Mouse (Mus musculus) hindbrain, embryonic 15.5 days (tissue): ENCODE results near the gene Robo2. TPM values are rescaled to one million over a fixed set of nuclear protein-coding genes. Genes with fewer than 3 reads are reported as not detected.

Experiments used
- ATAC-seq: fragments of 200-750 bp; cut with Nextera tagmentation; 2 replicates; pipeline ENCODE4 v1.8.0; 2017; ENCODE audit warnings: low read depth, moderate number of reproducible peaks, moderate TSS enrichment; ENCODE audit not compliant: low FRiP score
- H3K27ac ChIP-seq: fragments of 300-500 bp; sonication (generic); replicated peaks from 2 replicates; pipeline ENCODE4 v1.5.1; 2015; ENCODE audit warnings: mild to moderate bottlenecking, inconsistent platforms
- H3K27me3 ChIP-seq: fragments of 300-500 bp; sonication (generic); 2 replicates; pipeline ENCODE4 v1.6.1; 2015; ENCODE audit warnings: control low read depth, inconsistent platforms
- H3K36me3 ChIP-seq: fragments of 300-500 bp; sonication (generic); 2 replicates; pipeline ENCODE4 v1.6.1; 2015; ENCODE audit warnings: control low read depth, inconsistent platforms
- H3K4me1 ChIP-seq: fragments of 300-500 bp; sonication (generic); replicated peaks from 2 replicates; pipeline ENCODE4 v1.6.1; 2015; ENCODE audit warnings: control low read depth, inconsistent platforms
- H3K4me2 ChIP-seq: fragments of 300-500 bp; sonication (generic); 2 replicates; pipeline ENCODE4 v1.6.1; 2015; ENCODE audit warnings: moderate library complexity, mild to moderate bottlenecking, inconsistent platforms
- H3K4me3 ChIP-seq: fragments of 300-500 bp; sonication (generic); 2 replicates; pipeline ENCODE4 v1.5.1; 2015; ENCODE audit warnings: mild to moderate bottlenecking, inconsistent platforms
- H3K9ac ChIP-seq: fragments of 300-500 bp; sonication (generic); 2 replicates; pipeline ENCODE4 v1.6.1; 2015; ENCODE audit warnings: inconsistent platforms
- H3K9me3 ChIP-seq: fragments of 300-500 bp; sonication (generic); 2 replicates; pipeline ENCODE4 v1.6.1; 2016; ENCODE audit warnings: control low read depth, inconsistent platforms
- WGBS: fragments of 180-500 bp; shearing (Covaris S2); methylation state at CpG from one replicate; pipeline ENCODE4 v1.1.7; 2015; 5-methylcytosine and 5-hydroxymethylcytosine counted together
- polyA plus RNA-seq: library from polyadenylated mRNA; unstranded; fragments of >200 nt; fragmentation: Nextera tagmentation; extraction: Ambion mirVana; gene quantifications from 2 replicates; pipeline ENCODE4 v1.2.1, GENCODE M21; 2015

Robo2 gene
- polyA plus RNA-seq, 1 experiment from 2014 or later: 81.3 TPM

DNA sequence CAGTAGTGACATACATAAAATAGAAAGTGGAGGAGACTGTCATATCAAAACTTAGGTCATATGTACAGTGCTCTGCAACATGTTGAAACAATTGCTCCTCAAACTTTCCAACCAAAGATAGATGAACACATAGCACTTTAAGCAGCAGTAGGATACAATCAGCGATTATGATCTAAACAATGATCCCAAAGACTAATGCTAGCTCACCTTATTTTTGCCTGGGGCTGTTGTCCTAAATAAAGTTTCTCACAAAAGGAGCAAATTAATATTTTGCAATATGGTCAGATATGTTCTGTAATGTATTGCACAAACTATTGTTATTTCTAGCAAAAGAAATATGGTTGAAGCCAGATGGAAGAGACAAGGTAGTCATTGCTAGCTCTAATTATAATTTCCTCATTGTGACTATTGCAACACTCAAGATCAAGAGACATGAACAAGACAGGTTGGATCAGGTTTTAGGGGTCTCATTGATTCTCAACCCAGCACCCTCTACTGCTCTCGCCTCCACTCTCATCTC, 174.2 kb downstream of the Robo2 start:
- whole genome bisulfite sequencing: 97% methylated on average over 2 of the region's 2 CpGs
- H3K4me2 ChIP-seq: no peak overlapping the region
- H3K27me3 ChIP-seq: no peaks in the 10 kb centered on the region
- H3K36me3 ChIP-seq: no peaks in the 10 kb centered on the region
- no peak overlapping the region for H3K27ac ChIP-seq
- H3K4me3 ChIP-seq: no peak overlapping the region
- H3K9me3 ChIP-seq: no peaks in the 10 kb centered on the region
- no peak overlapping the region for H3K9ac ChIP-seq
- H3K4me1 ChIP-seq: 0 out of 2 replicates have a peak, but pooled peaks cover 7% of the 10 kb centered on the region
- no peak for ATAC-seq

DNA sequence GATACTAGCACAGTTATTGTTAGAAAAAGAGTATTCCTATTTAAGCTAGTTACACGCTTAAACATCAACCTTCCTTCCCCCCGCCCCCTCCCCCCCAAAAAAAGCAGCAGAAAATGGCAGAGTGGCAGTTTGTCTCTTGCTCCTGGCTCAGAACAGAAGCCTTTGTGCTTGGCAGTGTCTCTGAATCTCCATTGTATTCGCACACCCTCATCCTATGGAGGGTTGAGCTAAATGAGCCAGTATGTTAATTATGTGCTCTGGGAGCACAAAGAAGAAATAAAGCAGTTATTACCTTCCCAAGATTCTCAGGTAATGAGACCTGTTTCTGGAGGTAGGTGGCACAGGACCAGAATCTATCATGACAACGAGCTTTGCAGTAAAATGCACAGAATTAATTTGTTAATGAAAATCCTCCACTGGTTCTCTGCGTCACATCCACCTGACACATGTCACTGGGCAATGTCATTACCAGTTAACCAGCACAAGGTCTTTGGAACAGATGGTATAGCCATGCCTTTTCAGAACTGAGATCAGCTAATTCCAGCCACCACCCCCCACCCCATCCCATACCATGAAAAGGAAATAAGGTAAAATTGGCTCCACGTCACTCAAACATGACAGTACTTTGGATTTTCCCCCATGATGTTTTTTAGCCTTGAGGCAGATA, 177.1 kb downstream of the Robo2 start:
- Histone ChIP-seq H3K9ac (no peak overlapping the region), H3K4me3 (no peak overlapping the region), H3K4me2 (no peak overlapping the region), H3K27me3 (no peaks in the 10 kb centered on the region), H3K27ac (peak overlapping the region; percentile 62), H3K9me3 (no peaks in the 10 kb centered on the region), H3K36me3 (no peaks in the 10 kb centered on the region), H3K4me1 (0 out of 2 replicates have a peak, but pooled peaks cover 7% of the 10 kb centered on the region)
- ATAC-seq: peak; percentile 82
- WGBS: 47% methylated on average over 6 of the region's 6 CpGs

DNA sequence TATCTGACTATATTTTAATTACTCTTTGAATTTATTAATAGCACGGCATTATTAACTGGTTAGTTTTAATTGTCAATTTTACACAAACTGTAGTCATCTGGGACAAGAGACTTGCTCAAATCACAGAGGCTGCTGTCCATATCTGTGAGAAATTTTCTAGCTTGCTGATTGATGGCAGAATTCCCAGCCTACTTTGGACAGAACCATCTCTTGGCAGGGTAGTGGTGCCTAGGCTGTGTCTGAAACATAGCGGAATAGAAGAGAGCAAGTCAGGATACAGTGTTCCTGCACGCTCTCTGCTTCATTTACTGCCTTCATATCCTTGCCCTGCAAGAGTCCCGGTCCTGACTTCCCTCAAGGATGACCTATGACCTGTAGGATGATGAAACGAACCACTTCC, 178.0 kb downstream of the Robo2 start:
- Histone ChIP-seq H3K27me3 (no peaks in the 10 kb centered on the region), H3K9ac (no peak overlapping the region), H3K4me1 (0 out of 2 replicates have a peak, but pooled peaks cover 7% of the 10 kb centered on the region), H3K9me3 (no peaks in the 10 kb centered on the region), H3K36me3 (no peaks in the 10 kb centered on the region), H3K4me3 (no peak overlapping the region), H3K4me2 (no peak overlapping the region), H3K27ac (no peak overlapping the region)
- WGBS: 59% methylated on average over 5 of the region's 5 CpGs
- no peak for ATAC-seq

DNA sequence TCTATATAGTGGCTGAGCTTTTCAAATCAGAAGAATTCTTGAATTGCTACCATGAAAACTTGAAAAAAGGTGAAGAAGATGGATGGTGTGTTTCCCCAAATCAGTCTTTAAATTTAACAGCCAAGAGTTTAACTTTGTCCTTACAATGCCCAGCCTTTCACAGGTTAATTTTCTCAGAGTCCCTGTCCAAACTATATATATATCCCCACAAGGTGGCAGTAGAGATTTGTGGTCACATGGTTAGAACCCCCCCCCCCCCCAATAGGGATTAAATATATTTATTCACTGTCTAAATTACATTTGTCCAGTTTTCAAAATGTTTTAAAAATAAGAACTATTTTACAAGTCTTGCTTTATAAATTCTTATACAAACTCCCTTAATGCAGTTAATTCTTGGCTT, 184.3 kb downstream of the Robo2 start:
- H3K4me2 ChIP-seq: no peak overlapping the region
- H3K4me1 ChIP-seq: no peaks in the 10 kb centered on the region
- H3K27me3 ChIP-seq: no peaks in the 10 kb centered on the region
- no peak overlapping the region for H3K9ac ChIP-seq
- ATAC-seq: no peak
- H3K27ac ChIP-seq: no peak overlapping the region
- H3K9me3 ChIP-seq: no peaks in the 10 kb centered on the region
- H3K4me3 ChIP-seq: no peak overlapping the region
- H3K36me3 ChIP-seq: no peaks in the 10 kb centered on the region

DNA sequence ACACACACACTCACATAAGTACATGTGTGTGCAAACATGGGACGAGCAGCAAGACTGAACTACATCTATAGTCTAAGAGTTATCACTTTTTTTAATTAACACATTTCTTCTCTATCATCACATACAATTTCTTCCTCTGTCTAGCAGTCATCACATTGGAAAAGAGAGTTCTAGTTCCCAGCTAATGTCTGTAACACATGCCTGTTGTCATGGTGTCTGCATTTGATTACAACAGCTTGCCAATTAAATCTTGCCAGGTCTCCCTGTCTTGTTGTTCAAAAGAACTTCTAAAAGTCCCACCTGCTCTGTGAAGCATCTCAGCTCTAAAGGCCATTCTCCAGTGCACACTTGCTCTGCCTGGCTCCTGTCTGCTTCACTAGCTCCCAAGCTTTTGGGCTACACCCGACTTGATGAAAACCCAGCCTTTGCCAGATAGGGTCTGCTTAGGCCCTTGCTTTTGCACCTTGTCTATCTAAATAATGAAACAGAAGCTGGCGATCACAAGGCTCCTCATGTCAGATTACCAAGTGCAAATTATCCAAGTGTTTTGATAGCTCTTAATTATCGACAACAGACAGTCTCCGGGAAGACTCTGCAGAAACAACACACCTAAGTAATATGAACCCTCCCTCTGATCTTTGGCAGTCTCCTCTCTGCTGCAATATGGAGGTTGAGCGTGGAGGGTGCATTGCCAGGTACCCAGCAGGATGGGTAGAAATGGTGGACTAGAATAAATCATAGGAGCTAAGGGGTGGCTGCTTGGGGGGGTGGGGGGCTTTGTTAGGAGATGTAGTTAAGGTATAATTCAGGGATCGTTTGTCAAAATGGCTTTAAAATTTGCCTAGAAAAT, 186.0 kb downstream of the Robo2 start:
- Histone ChIP-seq H3K9me3 (no peaks in the 10 kb centered on the region), H3K9ac (no peak overlapping the region), H3K36me3 (no peaks in the 10 kb centered on the region), H3K4me2 (no peak overlapping the region), H3K4me3 (no peak overlapping the region), H3K4me1 (no peaks in the 10 kb centered on the region), H3K27ac (no peak overlapping the region), H3K27me3 (no peaks in the 10 kb centered on the region)
- 87% methylated on average over 7 of the region's 7 CpGs for WGBS
- ATAC-seq: no peak

DNA sequence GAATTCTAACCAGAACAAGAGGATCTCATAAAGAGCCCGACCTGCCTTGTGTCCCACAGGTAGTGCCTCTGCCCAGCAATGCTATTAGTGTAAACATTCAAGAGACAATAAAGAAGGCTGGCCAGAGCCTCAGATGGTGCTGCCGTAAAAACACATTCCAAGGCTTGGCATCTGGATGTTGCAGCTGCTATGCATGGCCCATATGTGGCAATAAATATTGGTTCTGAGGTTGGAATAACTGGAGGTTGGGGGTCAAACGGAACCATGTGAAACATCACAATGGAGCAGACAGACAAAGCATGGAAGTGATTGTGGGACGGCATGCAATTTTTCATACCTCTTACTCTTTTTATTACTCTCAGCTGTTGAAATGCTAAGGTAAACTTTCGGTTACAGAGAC, 189.1 kb downstream of the Robo2 start:
- Histone ChIP-seq H3K4me3 (no peak overlapping the region), H3K36me3 (no peaks in the 10 kb centered on the region), H3K9ac (no peak overlapping the region), H3K27me3 (no peaks in the 10 kb centered on the region), H3K27ac (no peak overlapping the region), H3K4me2 (no peak overlapping the region), H3K4me1 (no peaks in the 10 kb centered on the region), H3K9me3 (no peaks in the 10 kb centered on the region)
- WGBS: 69% methylated on average over 5 of the region's 5 CpGs
- ATAC-seq: no peak

DNA sequence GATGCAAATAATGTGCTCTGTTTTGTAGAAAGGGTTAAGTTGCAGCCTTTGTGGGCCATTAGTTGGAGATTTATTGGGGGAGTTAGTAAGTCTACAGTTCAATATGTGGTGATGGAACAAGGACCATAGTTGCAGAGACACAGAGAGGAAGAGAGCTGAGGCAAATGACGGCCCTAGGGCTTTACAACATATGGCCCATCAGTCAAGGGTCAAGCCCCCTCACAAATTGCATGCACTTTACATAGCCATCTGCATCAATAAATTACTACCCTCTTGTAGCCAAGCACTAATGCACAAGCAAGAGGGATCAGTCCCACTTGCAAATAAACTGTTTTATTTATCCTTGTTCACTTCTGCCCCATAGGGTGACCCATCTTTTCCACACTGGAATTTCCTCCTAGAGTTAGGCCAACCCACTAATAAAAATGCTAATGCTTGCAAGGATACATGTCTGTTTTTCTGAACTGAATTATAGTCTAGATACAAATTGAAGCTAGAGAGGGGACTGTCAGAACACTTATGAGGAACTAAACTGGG, 194.7 kb downstream of the Robo2 start:
- H3K4me1 ChIP-seq: no peaks in the 10 kb centered on the region
- WGBS: 58% methylated on average over 1 of the region's 1 CpGs
- H3K4me3 ChIP-seq: no peak overlapping the region
- H3K9me3 ChIP-seq: no peaks in the 10 kb centered on the region
- no peak overlapping the region for H3K27ac ChIP-seq
- ATAC-seq: no peak
- H3K27me3 ChIP-seq: no peaks in the 10 kb centered on the region
- H3K9ac ChIP-seq: no peak overlapping the region
- H3K4me2 ChIP-seq: no peak overlapping the region
- H3K36me3 ChIP-seq: no peaks in the 10 kb centered on the region

DNA sequence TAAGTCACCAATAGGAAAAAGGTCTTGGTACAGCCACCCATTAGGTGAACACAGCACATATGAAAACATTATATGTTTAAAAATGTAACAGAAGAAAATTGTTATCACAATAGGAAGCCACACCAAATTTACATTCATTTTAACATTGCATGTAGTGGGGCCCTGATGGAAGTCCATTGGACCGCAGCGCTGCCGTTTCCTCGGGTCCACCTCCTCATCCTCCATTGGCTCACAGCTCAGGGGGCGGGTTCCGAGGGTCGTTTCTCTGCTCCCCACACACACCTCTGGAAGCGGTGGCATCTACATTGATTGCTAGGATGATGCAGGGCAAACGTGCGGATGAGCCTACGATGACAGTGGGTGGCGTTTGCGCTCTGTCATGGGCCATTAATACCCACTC, 195.8 kb downstream of the Robo2 start:
- Histone ChIP-seq H3K27me3 (no peaks in the 10 kb centered on the region), H3K36me3 (no peaks in the 10 kb centered on the region), H3K9me3 (no peaks in the 10 kb centered on the region), H3K4me1 (no peaks in the 10 kb centered on the region), H3K4me3 (no peak overlapping the region), H3K4me2 (no peak overlapping the region), H3K9ac (no peak overlapping the region), H3K27ac (no peak overlapping the region)
- no peak for ATAC-seq
- WGBS: 88% methylated on average over 13 of the region's 13 CpGs

DNA sequence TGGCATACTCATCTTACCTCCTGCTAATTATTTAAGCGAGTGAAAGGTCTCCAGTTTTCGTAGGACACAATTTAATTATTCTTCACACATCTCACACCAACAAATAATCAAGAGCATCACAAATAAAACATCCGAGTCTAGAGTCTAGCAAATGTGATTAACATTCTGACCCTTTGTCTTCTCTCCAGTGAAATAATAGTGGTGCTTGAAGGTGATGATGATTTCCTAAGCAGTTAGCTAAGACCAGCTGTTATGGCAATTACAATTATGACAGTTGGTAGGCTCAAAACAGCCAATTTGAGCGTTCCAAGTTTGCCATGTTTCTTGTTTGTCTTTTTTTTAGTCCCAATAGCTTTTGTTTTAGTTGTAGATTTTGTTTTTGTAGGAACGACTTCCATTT, 210.9 kb downstream of the Robo2 start:
- Histone ChIP-seq H3K9ac (no peak overlapping the region), H3K9me3 (no peaks in the 10 kb centered on the region), H3K27ac (no peak overlapping the region), H3K4me3 (no peak overlapping the region), H3K4me2 (no peak overlapping the region), H3K4me1 (no peaks in the 10 kb centered on the region), H3K36me3 (no peaks in the 10 kb centered on the region), H3K27me3 (no peaks in the 10 kb centered on the region)
- ATAC-seq: no peak
- 67% methylated on average over 5 of the region's 5 CpGs for WGBS

DNA sequence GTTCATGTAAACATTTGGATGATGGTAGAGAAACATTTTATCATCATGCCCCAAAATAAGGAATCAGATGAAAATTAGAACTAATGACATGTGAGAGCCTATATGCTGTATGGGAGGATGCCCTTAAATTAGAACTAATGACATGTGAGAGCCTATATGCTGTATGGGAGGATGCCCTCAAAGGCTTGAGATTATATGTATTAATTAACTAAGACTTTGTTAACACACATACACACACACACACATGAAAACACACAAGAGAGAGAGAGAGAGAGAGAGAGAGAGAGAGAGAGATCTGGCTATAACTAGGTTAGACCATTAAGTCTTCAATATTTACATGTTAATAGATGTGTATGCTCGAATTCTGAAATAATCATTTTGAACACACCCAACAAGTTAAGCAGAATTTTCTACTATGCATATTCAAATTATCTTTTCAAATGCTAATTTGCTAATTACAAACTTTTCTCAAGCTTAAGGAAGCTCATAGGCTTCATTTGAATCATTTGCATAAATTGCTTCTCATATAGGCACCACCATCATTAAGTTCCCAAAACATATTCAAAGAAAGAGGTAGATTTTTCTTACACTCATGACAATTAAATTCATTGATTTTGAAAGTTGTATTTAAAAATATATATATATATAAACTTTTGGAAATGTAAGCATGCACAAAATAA, 211.5 kb downstream of the Robo2 start:
- Histone ChIP-seq H3K9ac (no peak overlapping the region), H3K27me3 (no peaks in the 10 kb centered on the region), H3K9me3 (no peaks in the 10 kb centered on the region), H3K4me1 (no peaks in the 10 kb centered on the region), H3K4me2 (no peak overlapping the region), H3K27ac (no peak overlapping the region), H3K36me3 (no peaks in the 10 kb centered on the region), H3K4me3 (no peak overlapping the region)
- no peak for ATAC-seq
- 77% methylated on average over 1 of the region's 1 CpGs for WGBS

DNA sequence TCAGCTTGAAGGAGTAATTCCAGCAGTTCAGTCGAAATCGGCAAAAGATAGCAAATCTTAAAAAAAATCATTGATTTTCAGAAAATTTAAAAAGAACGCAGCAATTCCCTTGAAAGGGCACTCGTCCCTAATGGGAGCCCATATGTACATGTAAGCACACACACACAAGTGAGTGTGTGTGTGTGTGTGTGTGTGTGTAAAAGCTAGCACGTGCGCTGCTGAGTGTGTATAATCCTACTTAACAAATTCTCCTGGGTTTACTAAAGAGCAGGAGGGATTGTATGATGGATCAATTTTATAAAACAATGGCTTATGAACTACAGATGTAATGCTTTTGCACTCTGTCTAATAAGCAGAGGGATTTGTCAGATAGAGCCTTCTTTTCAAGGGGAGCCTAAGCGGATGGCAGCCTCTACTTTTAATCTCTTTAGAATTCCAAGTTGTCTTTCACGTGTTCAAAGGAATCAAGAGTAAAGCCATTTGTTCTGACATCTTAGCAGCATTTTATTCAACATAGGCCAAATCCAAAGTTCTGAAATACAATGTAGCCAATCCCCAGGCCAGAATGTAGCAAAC, 218.6 kb downstream of the Robo2 start:
- H3K9ac ChIP-seq: no peak overlapping the region
- H3K36me3 ChIP-seq: no peaks in the 10 kb centered on the region
- H3K27ac ChIP-seq: no peak overlapping the region
- 71% methylated on average over 8 of the region's 8 CpGs for WGBS
- ATAC-seq: no peak
- no peak overlapping the region for H3K4me2 ChIP-seq
- no peaks in the 10 kb centered on the region; the same call in 1 of the 2 replicates for H3K4me1 ChIP-seq
- no peak overlapping the region for H3K4me3 ChIP-seq
- H3K27me3 ChIP-seq: no peaks in the 10 kb centered on the region
- no peaks in the 10 kb centered on the region for H3K9me3 ChIP-seq
